Mouse (Mus musculus): ENCODE data around the gene Tlr2. TPM values are rescaled to one million over a fixed set of nuclear protein-coding genes. Genes with fewer than 3 reads are reported as not detected.

Tlr2 gene
- total and polyA plus RNA-seq, 2 experiments from 2014 or later, result 0.88 to 1.9 TPM

DNA sequence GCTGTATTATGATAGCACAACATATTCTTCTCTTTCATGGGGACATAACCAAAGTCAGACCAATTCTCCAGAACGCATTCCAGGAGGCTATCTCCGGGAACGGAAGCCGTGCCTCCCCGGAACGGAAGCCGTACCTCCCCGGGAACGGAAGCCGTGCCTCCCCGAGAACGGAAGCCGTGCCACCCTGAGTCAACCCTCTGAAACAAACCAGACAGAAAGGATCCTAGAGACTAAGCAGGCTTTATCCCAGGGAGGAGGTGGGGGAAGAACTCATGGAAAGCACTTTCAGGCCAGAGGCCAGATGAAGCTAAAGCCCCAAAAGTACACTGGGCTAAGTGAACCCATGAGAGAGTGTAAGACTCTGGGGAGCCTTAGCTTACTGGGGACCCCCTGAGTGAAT is 16.1 kb upstream of the Tlr2 start:
- Histone ChIP-seq H3K36me3 (ENCODE audit: insufficient read depth, low read length) (no peaks in the 10 kb centered on the region), H3K9me3 (ENCODE audit: low read length) (no peaks in the 10 kb centered on the region), H3K4me1 (ENCODE audit: insufficient read depth, low read length) (no peaks in the 10 kb centered on the region), H3K27ac (no peak overlapping the region), H3K9ac (replicated peaks; ENCODE audit: low read length) (no peak overlapping the region), H3K27me3 (ENCODE audit: insufficient read depth, low read length) (no peaks in the 10 kb centered on the region), H3K4me3 (ENCODE audit: low read length) (no peak overlapping the region), H3K4me2 (ENCODE audit: low read depth, low read length) (no peak overlapping the region)
- TF ChIP-seq CTCF (IDR thresholded peaks at IDR 0.05; ENCODE audit: low read depth), result no peak
- no peak for ATAC-seq
- DNase-seq (ENCODE audit: low spot score), result no peak
- 95% methylated on average over 13 of the region's 13 CpGs for WGBS

DNA sequence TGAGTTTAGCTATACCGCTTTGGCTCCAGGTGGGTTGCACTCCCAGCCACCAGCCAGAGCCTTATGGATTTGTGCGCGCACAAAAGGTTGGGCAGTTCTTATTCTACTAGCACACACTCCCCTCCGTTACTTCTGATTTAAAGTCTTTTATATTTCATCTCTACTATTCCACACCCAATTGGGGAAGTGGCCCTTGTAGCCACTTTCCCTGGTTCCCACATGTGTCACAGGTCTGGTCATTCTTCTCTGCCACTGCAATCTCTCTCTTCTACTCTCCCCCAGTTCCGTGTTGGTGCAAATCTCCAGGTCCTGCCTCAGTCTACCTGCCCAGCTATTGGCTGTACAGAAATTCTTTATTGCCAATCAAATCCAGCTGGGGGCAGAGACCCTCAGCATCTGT is 14.1 kb upstream of the Tlr2 start:
- Histone ChIP-seq H3K27ac (no peak overlapping the region), H3K36me3 (ENCODE audit: insufficient read depth, low read length) (no peaks in the 10 kb centered on the region), H3K4me1 (ENCODE audit: insufficient read depth, low read length) (no peaks in the 10 kb centered on the region), H3K4me3 (ENCODE audit: low read length) (no peak overlapping the region), H3K9me3 (ENCODE audit: low read length) (no peaks in the 10 kb centered on the region), H3K27me3 (ENCODE audit: insufficient read depth, low read length) (no peaks in the 10 kb centered on the region), H3K9ac (replicated peaks; ENCODE audit: low read length) (no peak overlapping the region), H3K4me2 (ENCODE audit: low read depth, low read length) (no peak overlapping the region)
- no peak for TF ChIP-seq CTCF (IDR thresholded peaks at IDR 0.05; ENCODE audit: low read depth)
- WGBS, result 93% methylated on average over 5 of the region's 5 CpGs
- ATAC-seq (no peak), DNase-seq (ENCODE audit: low spot score) (no peak)

DNA sequence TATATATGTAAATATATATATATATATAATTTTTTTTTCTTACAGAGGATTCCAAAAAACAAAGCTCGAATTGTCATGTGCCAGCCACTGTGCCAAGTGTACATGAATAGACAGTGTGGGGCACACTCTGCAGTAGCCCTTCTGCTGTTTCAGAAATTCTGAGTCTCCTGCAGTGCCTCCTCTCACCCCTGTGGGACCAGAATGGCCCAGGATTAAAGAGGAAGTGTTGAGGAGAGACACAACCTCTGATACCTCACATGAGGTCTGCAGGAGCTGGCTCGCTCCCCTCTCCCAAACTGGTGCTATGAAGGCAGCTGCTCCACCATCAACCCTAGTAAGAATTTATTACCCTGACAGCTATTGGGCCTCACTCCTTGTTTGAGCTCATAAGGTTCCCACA is 7.8 kb upstream of the Tlr2 start:
- WGBS, result 81% methylated on average over 2 of the region's 2 CpGs
- H3K27me3 ChIP-seq (ENCODE audit: insufficient read depth, low read length), result no peaks in the 10 kb centered on the region
- no peaks in the 10 kb centered on the region for H3K9me3 ChIP-seq (ENCODE audit: low read length)
- no peak overlapping the region for H3K9ac ChIP-seq (replicated peaks; ENCODE audit: low read length)
- no peak for TF ChIP-seq CTCF (IDR thresholded peaks at IDR 0.05; ENCODE audit: low read depth)
- ATAC-seq, result no peak
- no peak for DNase-seq (ENCODE audit: low spot score)
- H3K4me3 ChIP-seq (ENCODE audit: low read length), result no peak overlapping the region
- H3K4me1 ChIP-seq (ENCODE audit: insufficient read depth, low read length), result no peaks in the 10 kb centered on the region
- H3K36me3 ChIP-seq (ENCODE audit: insufficient read depth, low read length), result no peaks in the 10 kb centered on the region
- H3K4me2 ChIP-seq (ENCODE audit: low read depth, low read length), result no peak overlapping the region
- no peak overlapping the region for H3K27ac ChIP-seq

DNA sequence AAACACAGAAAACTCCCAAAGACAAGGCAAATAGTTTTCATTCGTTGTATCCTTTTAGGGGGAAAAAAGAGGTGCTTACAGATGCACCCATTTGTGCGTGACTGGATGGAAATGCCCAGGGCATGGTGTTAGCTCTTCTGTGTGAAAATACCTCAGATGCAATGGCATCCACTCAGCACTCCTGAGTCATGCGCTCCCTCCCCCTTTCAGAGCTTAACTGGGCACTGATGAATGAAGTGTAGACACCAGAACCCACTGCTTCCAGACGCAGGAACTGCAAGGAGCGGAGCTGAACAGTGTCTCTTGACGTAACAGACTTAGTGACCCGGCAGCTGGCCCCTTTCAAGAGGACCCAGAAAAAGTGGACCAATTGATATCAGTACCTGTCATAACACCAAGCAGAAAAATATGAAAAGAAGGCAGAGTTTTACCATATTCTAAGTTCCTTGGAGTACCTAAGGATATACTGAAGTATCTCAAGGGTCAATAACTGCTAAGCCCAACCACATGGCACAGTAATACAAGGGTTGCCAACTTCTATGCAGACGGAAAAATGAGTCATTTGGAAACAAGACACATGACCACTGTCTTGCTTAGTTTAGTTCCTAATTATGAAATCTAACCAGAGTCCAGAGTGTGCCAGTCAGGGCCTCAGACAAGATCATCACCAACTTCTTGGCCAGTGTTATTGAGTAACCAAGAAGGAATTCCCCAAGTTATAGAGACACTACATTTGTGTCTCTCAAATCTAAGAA is 3.4 kb upstream of the Tlr2 start:
- Histone ChIP-seq H3K27me3 (ENCODE audit: insufficient read depth, low read length) (no peaks in the 10 kb centered on the region), H3K9ac (replicated peaks; ENCODE audit: low read length) (no peak overlapping the region), H3K4me2 (ENCODE audit: low read depth, low read length) (no peak overlapping the region), H3K9me3 (ENCODE audit: low read length) (no peaks in the 10 kb centered on the region), H3K36me3 (ENCODE audit: insufficient read depth, low read length) (no peaks in the 10 kb centered on the region), H3K27ac (no peak overlapping the region), H3K4me3 (ENCODE audit: low read length) (no peak overlapping the region), H3K4me1 (ENCODE audit: insufficient read depth, low read length) (no peaks in the 10 kb centered on the region)
- ATAC-seq, result no peak
- DNase-seq (ENCODE audit: low spot score), result no peak
- TF ChIP-seq CTCF (IDR thresholded peaks at IDR 0.05; ENCODE audit: low read depth), result no peak
- 75% methylated on average over 8 of the region's 8 CpGs for WGBS

DNA sequence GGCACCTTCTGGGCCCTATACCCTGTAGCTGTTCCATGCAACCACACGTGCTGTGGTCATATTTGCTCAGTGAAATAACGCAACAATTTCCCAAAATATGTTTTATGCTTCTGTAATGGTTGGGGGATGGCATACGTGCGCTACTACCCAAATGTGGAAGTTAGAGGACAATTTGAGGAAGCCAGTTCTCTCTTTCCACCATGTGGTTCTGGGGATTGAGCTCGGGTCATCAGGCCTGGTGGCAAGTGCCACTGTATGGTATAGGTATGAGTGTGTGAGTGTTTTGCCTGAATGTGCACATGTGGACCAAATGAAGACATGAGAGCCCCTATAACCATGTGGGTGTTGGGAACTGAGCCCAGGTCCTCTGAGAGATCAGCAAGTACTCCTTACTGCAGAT is 2.1 kb downstream of the Tlr2 start:
- Histone ChIP-seq H3K9ac (replicated peaks; ENCODE audit: low read length) (no peak overlapping the region), H3K36me3 (ENCODE audit: insufficient read depth, low read length) (no peaks in the 10 kb centered on the region), H3K27ac (no peak overlapping the region), H3K9me3 (ENCODE audit: low read length) (no peaks in the 10 kb centered on the region), H3K4me3 (ENCODE audit: low read length) (no peak overlapping the region), H3K4me2 (ENCODE audit: low read depth, low read length) (no peak overlapping the region), H3K27me3 (ENCODE audit: insufficient read depth, low read length) (no peaks in the 10 kb centered on the region), H3K4me1 (ENCODE audit: insufficient read depth, low read length) (no peaks in the 10 kb centered on the region)
- no peak for TF ChIP-seq CTCF (IDR thresholded peaks at IDR 0.05; ENCODE audit: low read depth)
- WGBS, result 97% methylated on average over 5 of the region's 5 CpGs
- no peak for ATAC-seq
- no peak for DNase-seq (ENCODE audit: low spot score)

DNA sequence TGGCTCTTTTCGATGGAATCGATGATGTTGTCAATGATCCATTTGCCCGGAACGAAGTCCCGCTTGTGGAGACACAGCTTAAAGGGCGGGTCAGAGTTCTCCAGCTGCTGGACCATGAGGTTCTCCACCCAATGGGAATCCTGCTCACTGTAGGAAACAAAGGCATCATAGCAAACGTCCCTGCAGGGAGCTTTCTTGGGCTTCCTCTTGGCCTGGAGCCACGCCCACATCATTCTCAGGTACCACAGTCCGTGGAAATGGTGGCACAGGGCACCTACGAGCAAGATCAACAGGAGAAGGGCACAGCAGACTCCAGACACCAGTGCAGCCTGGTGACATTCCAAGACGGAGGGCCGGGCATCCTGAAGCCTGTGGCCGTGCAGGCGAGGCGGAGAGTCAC is 4.9 kb downstream of the Tlr2 start:
- H3K27me3 ChIP-seq (ENCODE audit: insufficient read depth, low read length), result no peaks in the 10 kb centered on the region
- TF ChIP-seq CTCF (IDR thresholded peaks at IDR 0.05; ENCODE audit: low read depth), result no peak
- no peak overlapping the region for H3K9ac ChIP-seq (replicated peaks; ENCODE audit: low read length)
- H3K36me3 ChIP-seq (ENCODE audit: insufficient read depth, low read length), result no peaks in the 10 kb centered on the region
- no peak overlapping the region for H3K27ac ChIP-seq
- no peak overlapping the region for H3K4me2 ChIP-seq (ENCODE audit: low read depth, low read length)
- no peaks in the 10 kb centered on the region for H3K9me3 ChIP-seq (ENCODE audit: low read length)
- H3K4me1 ChIP-seq (ENCODE audit: insufficient read depth, low read length), result no peaks in the 10 kb centered on the region
- DNase-seq (ENCODE audit: low spot score), result no peak
- no peak for ATAC-seq
- WGBS, result 84% methylated on average over 15 of the region's 15 CpGs
- no peak overlapping the region for H3K4me3 ChIP-seq (ENCODE audit: low read length)

DNA sequence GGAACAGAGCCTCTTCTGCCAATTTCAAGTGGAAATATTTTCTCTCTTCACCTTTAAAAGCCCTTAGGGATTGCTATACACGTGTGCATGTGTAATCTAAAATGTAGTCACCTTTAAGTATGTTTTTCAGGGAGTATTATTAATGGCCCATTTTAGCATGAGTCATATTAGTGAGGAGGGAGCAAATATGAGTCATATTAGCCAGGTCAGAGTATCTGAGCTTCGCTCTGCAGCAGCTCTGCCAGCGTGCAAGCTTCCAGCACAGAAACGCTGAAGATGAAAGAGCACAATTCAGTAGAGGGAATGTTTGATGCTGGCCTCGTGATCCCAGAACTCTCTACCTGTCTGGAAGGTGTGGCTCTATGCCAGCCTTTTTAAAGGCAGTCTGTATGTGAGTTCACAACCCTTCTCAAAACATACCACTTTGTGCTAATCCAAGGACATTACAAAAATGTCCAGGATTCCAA is 13.4 kb downstream of the Tlr2 start:
- WGBS, result 67% methylated on average over 5 of the region's 5 CpGs

More for the DNA sequence above, 13.4 kb downstream of the Tlr2 start:
- H3K4me3 ChIP-seq (ENCODE audit: low read length), result no peak overlapping the region
- ATAC-seq, result no peak
- no peak for TF ChIP-seq CTCF (IDR thresholded peaks at IDR 0.05; ENCODE audit: low read depth)
- H3K9ac ChIP-seq (replicated peaks; ENCODE audit: low read length), result no peak overlapping the region
- DNase-seq (ENCODE audit: low spot score), result no peak
- H3K27me3 ChIP-seq (ENCODE audit: insufficient read depth, low read length), result no peaks in the 10 kb centered on the region
- H3K9me3 ChIP-seq (ENCODE audit: low read length), result no peaks in the 10 kb centered on the region
- H3K27ac ChIP-seq, result no peak overlapping the region
- no peak overlapping the region for H3K4me2 ChIP-seq (ENCODE audit: low read depth, low read length)
- H3K36me3 ChIP-seq (ENCODE audit: insufficient read depth, low read length), result no peaks in the 10 kb centered on the region
- no peaks in the 10 kb centered on the region for H3K4me1 ChIP-seq (ENCODE audit: insufficient read depth, low read length)

Measured in hindbrain, postnatal 0 days (tissue).